Mouse (Mus musculus) v-Abl transformed pro-B cells (cell line): ENCODE results near the gene Slc25a3.

Experiments used
- in situ Hi-C, 2 experiments: fragments of 400-800 bp; cut with MboI; formaldehyde crosslinking; loops; one replicate each; pipeline ENCODE4 v1.15.1; 2025; ENCODE audit not compliant: unreplicated experiment in 2 of 2

The Slc25a3 gene

DNA sequence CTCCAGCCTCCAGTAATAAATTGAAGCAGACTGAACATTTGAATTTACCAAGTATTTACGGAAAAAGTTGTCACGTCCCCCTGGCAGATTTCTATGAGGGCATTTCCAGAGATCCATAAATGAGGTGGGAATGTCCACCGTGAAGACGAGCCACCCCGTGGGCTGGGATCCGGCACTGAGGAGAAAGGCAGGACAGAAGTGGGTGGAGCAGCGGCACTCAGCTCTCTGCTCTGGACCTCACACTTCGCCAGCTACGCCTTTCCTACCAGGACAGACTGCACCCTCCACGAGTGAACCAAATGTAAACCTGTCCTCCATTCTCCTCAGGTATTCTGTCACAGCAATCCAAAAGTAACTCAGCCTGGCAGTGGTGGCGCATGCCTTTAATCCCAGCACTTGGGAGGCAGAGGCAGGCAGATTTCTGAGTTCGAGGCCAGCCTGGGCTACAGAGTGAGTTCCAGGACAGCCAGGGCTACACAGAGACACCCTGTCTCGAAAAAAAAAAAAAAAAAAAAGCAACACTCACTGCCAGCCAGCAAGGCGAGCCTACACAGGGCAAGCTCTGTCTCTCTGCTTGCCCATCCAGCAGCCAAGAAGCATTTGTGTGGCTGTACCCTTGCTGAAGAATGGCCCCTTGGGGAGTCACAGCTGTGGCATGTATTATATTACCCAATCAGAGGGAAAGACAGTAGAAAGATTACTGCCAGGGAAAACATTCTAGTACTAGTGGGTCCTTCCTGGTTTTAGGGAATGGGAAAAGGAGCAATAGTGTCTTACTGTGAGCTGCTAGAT, 20.9 kb downstream of the Slc25a3 start:
- in situ Hi-C loops, result no loop called here

DNA sequence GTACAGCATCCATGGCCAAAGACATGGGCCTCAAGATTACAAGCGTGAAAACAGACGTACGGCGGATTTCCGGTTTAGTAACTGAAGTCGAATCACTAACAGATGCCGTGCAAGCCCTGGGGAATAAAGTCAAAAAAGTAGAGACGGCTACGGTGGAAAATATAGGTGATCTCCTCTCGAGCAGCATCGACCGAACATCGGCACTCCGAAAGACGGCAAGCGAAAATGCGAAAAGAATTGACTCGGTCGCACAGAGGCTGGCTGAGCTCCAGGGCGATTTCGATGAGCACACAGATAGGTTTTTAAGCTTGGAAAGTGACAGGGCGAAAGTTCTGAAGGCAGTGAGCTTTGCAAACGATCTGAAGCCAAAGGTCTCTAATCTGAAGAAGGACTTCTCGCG, 21.9 kb downstream of the Slc25a3 start:
- in situ Hi-C loops, result no loop called here

DNA sequence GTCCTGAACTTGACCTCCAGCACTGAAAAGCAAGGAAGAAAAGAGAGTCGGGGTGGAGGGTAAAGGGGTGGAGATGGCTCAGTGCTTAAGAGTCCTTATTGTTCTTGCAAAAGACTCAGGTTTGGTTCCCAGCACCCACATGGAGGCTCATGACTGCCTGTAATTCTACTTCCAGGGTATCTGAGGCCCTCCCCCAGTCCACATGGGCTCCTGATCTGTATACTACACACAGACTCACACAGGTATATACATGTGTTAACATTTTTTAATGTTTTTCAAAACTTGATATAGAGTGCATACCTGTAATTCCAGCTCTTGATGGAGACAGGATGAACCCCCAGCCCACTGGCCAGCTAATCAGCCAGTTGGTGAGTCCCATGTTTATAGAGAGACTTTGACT, 23.8 kb downstream of the Slc25a3 start:
- in situ Hi-C loops, result no loop called here

DNA sequence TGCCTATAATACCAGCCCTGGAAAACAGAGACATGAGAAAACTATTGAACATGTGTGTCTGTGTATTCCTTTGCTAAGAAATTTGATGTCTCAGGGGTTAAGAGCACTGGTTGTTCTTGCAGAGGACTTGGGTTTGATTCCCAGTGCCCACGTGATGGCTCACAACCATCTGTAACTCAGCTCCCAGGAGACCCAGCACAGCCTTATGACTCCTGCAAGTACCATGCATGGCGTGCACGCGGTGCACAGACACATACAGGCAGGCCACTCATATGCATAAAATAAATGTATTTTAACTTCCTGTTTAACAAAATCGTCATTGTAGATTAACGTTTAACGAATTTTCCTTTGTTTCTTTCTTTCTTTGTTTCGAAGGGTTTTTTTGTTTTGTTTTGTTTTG, 25.8 kb downstream of the Slc25a3 start:
- in situ Hi-C loops, result no loop called here

- in situ Hi-C loops, result no loop called here
These were observed 29.4 kb downstream of the Slc25a3 start for GRCm38 (mm10) chr10:91094251-91095104.

DNA sequence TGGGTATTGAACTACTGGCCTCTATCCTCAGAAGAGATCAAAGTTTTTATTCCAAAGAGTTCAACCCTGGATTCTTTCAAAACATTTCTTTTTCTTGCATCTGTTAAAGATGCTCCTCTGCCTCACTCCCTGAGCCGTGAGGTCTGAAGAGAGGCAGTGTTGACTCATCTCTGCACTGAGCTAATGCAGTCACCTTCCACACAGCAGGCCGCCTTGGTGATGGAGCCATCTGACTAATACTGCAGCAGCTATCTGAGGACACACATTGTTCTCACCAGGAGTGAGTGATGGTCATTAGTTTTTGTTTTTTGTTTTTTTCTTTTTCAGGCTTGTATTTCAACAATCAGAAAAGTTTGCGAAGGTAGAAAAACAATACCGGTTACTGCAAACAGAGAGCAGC, 31.0 kb downstream of the Slc25a3 start:
- in situ Hi-C loops, result no loop called here

GRCm38 (mm10) chr10:91083393-91083927, 40.4 kb downstream of the Slc25a3 start:
- in situ Hi-C loops, result no loop called here

DNA sequence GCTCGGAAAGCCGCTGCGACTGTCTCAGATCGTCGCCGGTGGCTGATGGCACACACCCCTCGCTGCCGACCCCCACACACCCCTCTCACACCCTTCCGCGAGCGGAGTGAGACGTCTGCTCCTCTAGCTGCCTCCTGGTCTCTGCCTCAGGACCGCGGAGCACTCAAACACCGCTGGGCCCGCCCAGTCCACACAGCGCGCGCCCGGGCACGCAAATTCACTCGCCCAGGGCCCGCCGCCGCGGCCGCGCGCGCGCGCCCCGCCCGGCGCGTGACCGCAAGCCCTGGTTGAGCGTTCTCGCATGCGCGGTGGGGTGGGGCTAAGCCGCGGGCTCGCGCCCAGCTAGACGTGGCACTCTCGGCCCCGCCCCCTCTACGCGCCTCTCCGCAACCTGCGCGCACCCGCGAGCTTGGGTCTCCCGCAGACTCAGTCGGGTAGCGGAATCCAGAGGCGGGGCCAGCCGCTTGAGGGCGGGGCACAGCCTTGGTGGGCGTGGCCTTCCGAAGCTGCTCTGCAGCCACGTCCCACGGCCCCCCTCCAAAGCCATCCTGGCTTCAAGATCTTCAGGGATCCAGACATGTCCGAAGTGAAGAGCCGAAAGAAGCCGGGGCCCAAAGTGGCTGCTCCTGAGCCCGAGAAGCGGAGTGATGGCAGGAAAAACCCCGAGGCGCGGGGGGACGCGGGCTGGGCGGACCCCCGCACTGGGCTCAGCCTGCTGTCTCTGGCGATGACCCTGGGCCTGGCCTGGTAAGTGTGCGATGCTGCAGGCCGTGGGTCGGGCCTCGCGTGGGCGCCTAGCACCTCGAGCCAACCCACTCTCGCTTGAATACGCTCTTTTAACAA, 41.1 kb downstream of the Slc25a3 start, which contains the start of the genes Apaf1 and Ikbip:
Gene Apaf1 (minus strand): TSS at position 221 of the 843 bp plus-strand sequence.
Gene Ikbip (plus strand): TSS at position 391 of the 843 bp plus-strand sequence.
- in situ Hi-C loops, result no loop called here

GRCm38 (mm10) chr10:91081959-91082507, 41.8 kb downstream of the Slc25a3 start:
- in situ Hi-C loops, result no loop called here

GRCm38 (mm10) chr10:91080540-91080939, 43.3 kb downstream of the Slc25a3 start:
- in situ Hi-C loops, result no loop called here

GRCm38 (mm10) chr10:91076667-91077066, 47.2 kb downstream of the Slc25a3 start:
- in situ Hi-C loops, result no loop called here

DNA sequence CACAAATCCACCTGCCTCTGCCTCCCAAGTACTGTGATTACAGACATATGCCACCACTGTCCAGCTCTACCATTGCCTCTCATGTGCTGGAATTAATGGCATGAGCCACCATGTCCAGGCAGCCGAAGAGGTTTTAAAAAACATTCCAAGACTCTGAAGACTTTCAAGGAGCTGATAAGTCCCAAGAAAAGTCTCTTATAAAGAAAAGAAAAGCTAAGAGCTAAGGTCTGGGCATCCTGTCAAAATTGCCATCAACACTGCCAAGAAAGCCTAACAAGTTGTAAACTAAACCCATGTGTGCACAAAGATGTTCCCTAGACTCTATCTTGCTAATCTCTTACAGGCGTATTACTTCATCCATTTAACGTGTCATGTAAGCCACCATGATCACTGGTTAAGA, 50.5 kb downstream of the Slc25a3 start:
- in situ Hi-C loops, result loop anchor here (5.0 to 25.0 kb wide), 3 partner anchors 69 to 1939 kb away; partner anchors contain the start of gene Nedd1 (in 2 of the 2)

DNA sequence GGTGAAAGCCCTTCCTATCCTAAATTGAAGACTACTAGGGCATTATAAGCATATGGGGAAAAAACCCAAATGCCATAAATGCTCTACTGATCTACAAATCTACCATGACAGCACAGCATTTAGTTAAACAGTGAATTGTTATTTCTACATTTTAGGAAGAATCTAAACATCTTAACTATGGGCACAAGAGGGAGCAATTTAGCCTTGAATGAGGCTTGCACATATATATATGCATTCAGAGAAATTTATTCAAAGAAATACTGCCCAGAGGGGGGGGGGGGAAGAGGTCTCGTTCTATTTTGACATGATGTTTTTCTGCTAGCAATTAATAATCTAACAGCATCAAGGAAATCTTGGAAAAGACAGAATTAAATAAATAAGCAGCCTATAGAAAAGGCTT, 52.1 kb downstream of the Slc25a3 start:
- in situ Hi-C loops, result loop anchor here (5.0 to 25.0 kb wide), 3 partner anchors 71 to 1941 kb away; partner anchors contain the start of gene Nedd1 (in 2 of the 2)
